Mouse (Mus musculus): ENCODE measurements around the gene Slc20a1.

Slc20a1 gene

GRCm38 (mm10) chr2:129258056-129258455, 59.5 kb downstream of the Slc20a1 start:
- no peak for DNase-seq

DNA sequence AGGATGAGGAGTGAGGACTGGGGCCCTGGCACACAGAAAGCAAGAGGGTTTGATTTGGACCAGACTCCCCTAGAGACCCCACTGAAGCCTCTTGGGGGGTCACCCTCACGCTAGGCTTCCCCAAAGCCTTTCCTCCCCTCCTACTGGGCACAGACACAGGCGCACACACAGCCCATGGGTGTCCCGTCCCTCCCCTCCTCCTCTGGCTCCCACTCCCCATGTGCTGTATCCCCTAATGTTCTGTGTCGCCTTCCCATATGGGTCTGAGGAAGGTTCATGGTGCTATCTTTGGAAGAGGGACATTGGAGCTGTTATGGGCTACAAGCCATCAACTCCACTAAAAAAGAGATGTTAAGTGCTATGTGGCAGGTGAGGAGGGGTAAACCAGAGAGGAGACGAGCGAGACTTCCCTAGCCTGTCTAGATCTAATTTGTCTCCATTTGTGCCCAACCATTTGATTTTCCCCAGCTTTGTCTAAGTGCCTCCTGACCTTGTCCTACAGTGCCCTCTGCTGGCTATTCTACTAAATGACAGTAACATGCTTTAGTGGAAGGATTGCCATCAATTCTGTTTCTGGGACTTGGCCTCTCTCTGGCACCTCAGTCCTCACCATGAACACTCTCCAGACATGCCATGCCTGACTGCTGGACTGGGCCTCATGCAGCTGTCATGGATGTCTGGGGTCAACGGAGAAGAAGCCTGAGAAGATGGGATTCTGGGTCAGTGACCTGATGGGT, 60.1 kb downstream of the Slc20a1 start:
- DNase-seq, result peak; percentile 85

DNA sequence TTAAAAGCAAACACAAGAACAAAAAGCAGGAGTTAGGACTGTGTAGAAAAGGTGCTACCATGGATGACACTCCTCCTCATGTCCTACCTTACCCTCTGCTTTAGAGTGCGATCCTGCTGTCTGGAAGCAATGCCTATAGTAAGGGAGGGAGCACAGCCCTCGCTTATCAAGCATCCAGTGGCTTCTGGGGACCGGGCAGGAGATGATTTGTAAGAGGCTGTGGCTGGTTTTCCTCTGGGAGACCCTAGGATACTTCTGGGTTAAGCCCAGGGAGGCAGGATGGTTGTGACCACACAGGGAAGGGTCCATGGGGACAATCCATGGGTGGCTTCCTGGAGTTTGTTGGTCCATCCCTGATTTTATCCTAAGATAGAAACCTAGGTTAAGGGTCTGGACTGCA, 62.1 kb downstream of the Slc20a1 start:
- DNase-seq, result no peak
